Mouse (Mus musculus): Measurements from ENCODE around the gene Ak8. TPM values are rescaled to one million over a fixed set of nuclear protein-coding genes. Genes with fewer than 3 reads are reported as not detected.
A peak's percentile ranks its signal among the peaks of the same experiment; 100 is the strongest.

The Ak8 gene
- total and polyA plus RNA-seq, 3 experiments = 0.29 to 0.44 (median 0.38) TPM

GRCm38 (mm10) chr2:28737112-28737511 lies 37.1 kb downstream of the Ak8 start:
- DNase-seq = peak; percentile 56

GRCm38 (mm10) chr2:28740159-28740558 lies 40.2 kb downstream of the Ak8 start:
- no peak for DNase-seq

- DNase-seq = peak; percentile 49
Observed at GRCm38 (mm10) chr2:28742701-28743100, 42.7 kb downstream of the Ak8 start.

- DNase-seq = no peak
Observed at GRCm38 (mm10) chr2:28746682-28747332, 46.8 kb downstream of the Ak8 start.

GRCm38 (mm10) chr2:28747705-28748104 lies 47.7 kb downstream of the Ak8 start:
- peak; percentile 65 for DNase-seq

- DNase-seq = no peak
Observed at GRCm38 (mm10) chr2:28751186-28751585, 51.2 kb downstream of the Ak8 start.

- no peak for DNase-seq
Observed at GRCm38 (mm10) chr2:28751658-28752057, 51.7 kb downstream of the Ak8 start.

- DNase-seq = no peak
Observed at GRCm38 (mm10) chr2:28752388-28752787, 52.4 kb downstream of the Ak8 start.

- peak; percentile 84 for DNase-seq
Observed at GRCm38 (mm10) chr2:28755451-28755850, 55.5 kb downstream of the Ak8 start.

GRCm38 (mm10) chr2:28756201-28756600 lies 56.2 kb downstream of the Ak8 start:
- DNase-seq = no peak

GRCm38 (mm10) chr2:28759441-28759840 lies 59.5 kb downstream of the Ak8 start:
- no peak for DNase-seq

- no peak for DNase-seq
Observed at GRCm38 (mm10) chr2:28766590-28766989, 66.6 kb downstream of the Ak8 start.

GRCm38 (mm10) chr2:28767041-28767440 lies 67.1 kb downstream of the Ak8 start:
- no peak for DNase-seq

GRCm38 (mm10) chr2:28770697-28771096 lies 70.7 kb downstream of the Ak8 start:
- no peak for DNase-seq

- no peak for DNase-seq
Observed at GRCm38 (mm10) chr2:28774073-28774472, 74.1 kb downstream of the Ak8 start.

- DNase-seq = no peak
Observed at GRCm38 (mm10) chr2:28776728-28777127, 76.8 kb downstream of the Ak8 start.

- no peak for DNase-seq
Observed at GRCm38 (mm10) chr2:28780001-28780782, 80.2 kb downstream of the Ak8 start.

GRCm38 (mm10) chr2:28781310-28781709 lies 81.3 kb downstream of the Ak8 start:
- DNase-seq = no peak

GRCm38 (mm10) chr2:28786355-28787066 lies 86.5 kb downstream of the Ak8 start:
- DNase-seq = no peak

- DNase-seq = no peak
Observed at GRCm38 (mm10) chr2:28787067-28787619, 87.2 kb downstream of the Ak8 start.

- DNase-seq = peak; percentile 21
Observed at GRCm38 (mm10) chr2:28792931-28793610, 93.1 kb downstream of the Ak8 start.

- no peak for DNase-seq
Observed at GRCm38 (mm10) chr2:28794623-28795022, 94.7 kb downstream of the Ak8 start.
